Mouse (Mus musculus) MEL (cell line): ENCODE results near the gene Fgfr3.

Experiments
- CTCF ChIP-seq, 3 experiments: IDR thresholded peaks in 2 of 3; conservative IDR thresholded peaks in 1 of 3; 2 replicates each; pipeline ENCODE4 v1.5.1; 2011 to 2012; ENCODE audit warnings: low read length in 3 of 3, low read depth in 2 of 3, mild to moderate bottlenecking in 2 of 3, improper control_type of control experiment in 1 of 3, inconsistent platforms in 1 of 3, mixed read lengths in 1 of 3, moderate library complexity in 1 of 3; ENCODE audit not compliant: control insufficient read depth in 1 of 3, insufficient read depth in 1 of 3, poor library complexity in 1 of 3, severe bottlenecking in 1 of 3
- EP300 ChIP-seq, 2 experiments: IDR thresholded peaks; 2 replicates each; pipeline ENCODE4 v1.6.1; 2011; ENCODE audit warnings: improper control_type of control experiment in 2 of 2, low read length in 2 of 2, low read depth in 1 of 2, mild to moderate bottlenecking in 1 of 2
- ETS1 ChIP-seq: IDR thresholded peaks from 2 replicates; pipeline ENCODE4 v1.6.1; 2012; ENCODE audit warnings: low read depth, mild to moderate bottlenecking, inconsistent platforms, low read length, improper control_type of control experiment, moderate library complexity
- GABPA ChIP-seq: IDR thresholded peaks from 2 replicates; pipeline ENCODE4 v1.6.1; 2012; ENCODE audit warnings: low read depth, mild to moderate bottlenecking, inconsistent platforms, low read length, improper control_type of control experiment, moderate library complexity
- GATA1 ChIP-seq: IDR thresholded peaks from 2 replicates; pipeline ENCODE4 v1.6.1; 2011; ENCODE audit warnings: low read depth, low read length, improper control_type of control experiment
- KAT2A ChIP-seq: conservative IDR thresholded peaks from 2 replicates; pipeline ENCODE4 v1.6.1; 2012; ENCODE audit warnings: low read depth, low read length, improper control_type of control experiment, inconsistent platforms
- NELFE ChIP-seq: IDR thresholded peaks from 2 replicates; pipeline ENCODE4 v1.6.1; 2011; ENCODE audit warnings: low read depth, low read length, improper control_type of control experiment
- NRF1 ChIP-seq: IDR thresholded peaks from 2 replicates; pipeline ENCODE4 v1.6.1; 2014; ENCODE audit warnings: low read depth, mild to moderate bottlenecking, inconsistent platforms, low read length, improper control_type of control experiment, moderate library complexity; ENCODE audit not compliant: poor library complexity, insufficient read depth, severe bottlenecking
- POLR2A ChIP-seq, 2 experiments: IDR thresholded peaks; 2 replicates each; pipeline ENCODE4 v1.6.1; 2011 to 2012; ENCODE audit warnings: low read length in 2 of 2, mild to moderate bottlenecking in 2 of 2, control low read depth in 1 of 2, improper control_type of control experiment in 1 of 2, low read depth in 1 of 2, moderate library complexity in 1 of 2; ENCODE audit not compliant: control insufficient read depth in 1 of 2, insufficient read depth in 1 of 2, poor library complexity in 1 of 2
- USF1 ChIP-seq: IDR thresholded peaks from 2 replicates; pipeline ENCODE4 v1.6.1; 2014; ENCODE audit warnings: low read depth, mild to moderate bottlenecking, inconsistent platforms, low read length, improper control_type of control experiment, moderate library complexity
- USF2 ChIP-seq, 2 experiments: IDR thresholded peaks; 2 replicates each; pipeline ENCODE4 v1.6.1; 2011 to 2012; ENCODE audit warnings: improper control_type of control experiment in 2 of 2, low read length in 2 of 2, borderline replicate concordance in 1 of 2, inconsistent platforms in 1 of 2, low read depth in 1 of 2, mild to moderate bottlenecking in 1 of 2; ENCODE audit not compliant: insufficient read depth in 1 of 2

- TF ChIP-seq CTCF (IDR thresholded peaks at IDR 0.05 in 2 of 3, conservative IDR thresholded peaks at IDR 0.05 in 1 of 3; ENCODE audit: control insufficient read depth in 1 of 3, insufficient read depth in 1 of 3, low read depth in 2 of 3, low read length in 3 of 3, poor library complexity in 1 of 3, severe bottlenecking in 1 of 3), result no peak
- no peak for TF ChIP-seq EP300 (IDR thresholded peaks at IDR 0.05; ENCODE audit: low read depth in 1 of 2, low read length in 2 of 2)
- TF ChIP-seq POLR2A (IDR thresholded peaks at IDR 0.05; ENCODE audit: control insufficient read depth in 1 of 2, insufficient read depth in 1 of 2, low read depth in 1 of 2, low read length in 2 of 2, poor library complexity in 1 of 2), result no peak
- no peak for TF ChIP-seq GATA1
- TF ChIP-seq NRF1, result no peak
- no peak for TF ChIP-seq USF2 (IDR thresholded peaks at IDR 0.05; ENCODE audit: borderline replicate concordance in 1 of 2, insufficient read depth in 1 of 2, low read depth in 1 of 2, low read length in 2 of 2)
- TF ChIP-seq KAT2A, result no peak
- no peak for TF ChIP-seq USF1
- no peak for TF ChIP-seq ETS1
- TF ChIP-seq NELFE, result no peak
- no peak for TF ChIP-seq GABPA
Observed at GRCm38 (mm10) chr5:33738341-33738740, 16.9 kb downstream of the Fgfr3 start.
